13 mouse cellular contexts compared by ENCODE assay signal in the genomic region with DNA sequence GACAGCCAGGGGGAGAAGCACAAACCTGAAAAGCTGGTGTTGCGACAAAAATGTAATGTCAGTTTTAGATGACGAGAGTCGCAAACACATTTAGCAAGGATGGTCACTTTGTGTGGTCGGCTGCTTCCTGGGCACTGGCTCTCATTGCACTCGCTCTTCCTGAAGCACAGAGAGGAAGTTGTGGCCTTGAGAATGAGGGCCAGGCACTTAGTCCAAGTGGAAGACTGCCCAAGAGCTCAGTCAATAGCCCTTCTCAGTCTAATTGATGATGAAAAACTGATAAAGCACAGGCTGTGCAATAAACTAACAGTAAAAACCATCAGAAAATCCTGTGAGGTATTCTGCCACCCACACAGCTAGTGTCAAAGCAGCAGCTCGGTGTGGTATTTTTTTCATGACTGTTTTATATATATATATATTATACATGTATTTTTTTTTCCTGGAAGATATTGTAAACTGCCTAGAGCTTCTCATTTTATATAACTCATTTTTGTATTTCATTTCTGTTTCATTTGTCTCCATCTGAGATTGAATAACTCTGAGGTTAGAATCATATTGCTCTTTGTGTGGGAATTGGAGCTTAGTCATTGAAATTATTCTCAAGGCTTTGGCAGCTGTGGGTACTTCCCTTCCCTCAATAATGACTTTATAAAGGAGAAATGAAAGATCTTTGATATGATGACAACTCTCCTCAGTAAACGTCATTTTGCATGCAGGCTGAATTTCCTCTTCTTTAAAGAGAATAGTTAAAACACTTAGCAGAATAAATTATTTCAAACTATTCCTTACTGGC. TPM values are rescaled to one million over a fixed set of nuclear protein-coding genes. Genes with fewer than 3 reads are reported as not detected.
DNase-seq lines count a peak whose midpoint lies in the region; ATAC-seq and TF ChIP-seq lines count a peak whose summit lies in the region.
"Had no signal": no experiment of that assay in that cellular context is flagged by ENCODE, and none has a peak within 500 bp of the region (broad histone marks: within the 10 kb centered on the region; RNA-seq: fewer than 3 reads in every experiment).

No protein-coding gene starts in this region.

- H3K4me1 ChIP-seq in forebrain, postnatal 0 days (ENCODE audit: insufficient read depth) = no peaks in the 10 kb centered on the region
- H3K4me1 ChIP-seq in forebrain, embryonic 13.5 days = no peaks in the 10 kb centered on the region
- no peaks in the 10 kb centered on the region for H3K4me1 ChIP-seq in lung, adult 2 months (ENCODE audit: control insufficient read depth, insufficient read depth, low read length)
- H3K4me1 ChIP-seq in embryonic facial prominence, embryonic 10.5 days = no peaks in the 10 kb centered on the region
- H3K4me1 ChIP-seq: heart, embryonic 15.5 days; neural tube, embryonic 12.5 days had no signal

- H3K4me2 ChIP-seq in forebrain, postnatal 0 days (ENCODE audit: low read depth) = no peak overlapping the region
- no peak overlapping the region for H3K4me2 ChIP-seq in forebrain, embryonic 13.5 days
- H3K4me2 ChIP-seq: heart, embryonic 15.5 days; neural tube, embryonic 12.5 days had no signal

- H3K36me3 ChIP-seq in forebrain, postnatal 0 days (ENCODE audit: insufficient read depth) = no peaks in the 10 kb centered on the region
- H3K36me3 ChIP-seq in forebrain, embryonic 13.5 days (ENCODE audit: poor library complexity, severe bottlenecking) = no peaks in the 10 kb centered on the region
- H3K36me3 ChIP-seq in embryonic facial prominence, embryonic 10.5 days (replicated peaks) = no peaks in the 10 kb centered on the region
- H3K36me3 ChIP-seq: heart, embryonic 15.5 days; neural tube, embryonic 12.5 days had no signal

- no peak for DNase-seq in forebrain, postnatal 0 days
- DNase-seq in right cerebral cortex, postnatal 10 days (ENCODE audit: low spot score in 2 of 2) = peak; percentile 26 to 33
- DNase-seq in right cerebral cortex, postnatal 25 days = no peak
- peak; percentile 11 for DNase-seq in lung, adult 2 months
- DNase-seq in testis, postnatal 10 days (ENCODE audit: low spot score) = peak; percentile 43
- DNase-seq in spleen, postnatal 10 days (ENCODE audit: low spot score in 2 of 2) = no peak
- no peak for DNase-seq in embryonic facial prominence, embryonic 10.5 days (ENCODE audit: low spot score)
- DNase-seq: liver; thymus, adult 18-20 months had no signal

- H3K9me3 ChIP-seq in forebrain, postnatal 0 days (ENCODE audit: low read length) = no peaks in the 10 kb centered on the region
- H3K9me3 ChIP-seq in forebrain, embryonic 13.5 days (replicated peaks) = no peaks in the 10 kb centered on the region
- no peaks in the 10 kb centered on the region for H3K9me3 ChIP-seq in embryonic facial prominence, embryonic 10.5 days
- H3K9me3 ChIP-seq: heart, embryonic 15.5 days; neural tube, embryonic 12.5 days had no signal

- peak; percentile 29; the same call in 1 of the 2 replicates for ATAC-seq in forebrain, postnatal 0 days
- no peak for ATAC-seq in forebrain, embryonic 13.5 days

- 0 out of 2 replicates have a peak overlapping the region, but pooled peaks have one; percentile 9 for H3K27ac ChIP-seq in forebrain, postnatal 0 days (ENCODE audit: low read depth, low read length)
- no peak overlapping the region for H3K27ac ChIP-seq in forebrain, embryonic 13.5 days
- H3K27ac ChIP-seq in embryonic facial prominence, embryonic 10.5 days (replicated peaks) = no peak overlapping the region
- H3K27ac ChIP-seq: heart, embryonic 15.5 days; layer of hippocampus, adult 2 months; neural tube, embryonic 12.5 days had no signal

- H3K4me3 ChIP-seq in forebrain, postnatal 0 days (ENCODE audit: low read depth, low read length) = no peak overlapping the region
- H3K4me3 ChIP-seq in forebrain, embryonic 13.5 days = no peak overlapping the region
- H3K4me3 ChIP-seq in lung, adult 2 months (replicated peaks; ENCODE audit: extremely low read depth, low read depth, low read length) = no peak overlapping the region
- H3K4me3 ChIP-seq in embryonic facial prominence, embryonic 10.5 days = no peak overlapping the region
- H3K4me3 ChIP-seq: heart, embryonic 15.5 days; layer of hippocampus, adult 2 months; neural tube, embryonic 12.5 days had no signal

- no peak for TF ChIP-seq CTCF in forebrain, postnatal 0 days (IDR thresholded peaks at IDR 0.05; ENCODE audit: low read depth)
- TF ChIP-seq CTCF in lung, adult 2 months (IDR thresholded peaks at IDR 0.05; ENCODE audit: insufficient read depth, low read length) = no peak

- TF ChIP-seq POLR2A in lung, adult 2 months (IDR thresholded peaks at IDR 0.05; ENCODE audit: borderline replicate concordance, extremely low read depth, low read depth, low read length) = no peak

- H3K9ac ChIP-seq in forebrain, postnatal 0 days = no peak overlapping the region
- no peak overlapping the region for H3K9ac ChIP-seq in forebrain, embryonic 13.5 days
- H3K9ac ChIP-seq: heart, embryonic 15.5 days; neural tube, embryonic 12.5 days had no signal

- no peaks in the 10 kb centered on the region for H3K27me3 ChIP-seq in forebrain, postnatal 0 days (ENCODE audit: insufficient read depth, low read length)
- H3K27me3 ChIP-seq in forebrain, embryonic 13.5 days = no peaks in the 10 kb centered on the region
- H3K27me3 ChIP-seq in embryonic facial prominence, embryonic 10.5 days (replicated peaks; ENCODE audit: low read depth, poor library complexity, severe bottlenecking) = no peaks in the 10 kb centered on the region
- H3K27me3 ChIP-seq: heart, embryonic 15.5 days; neural tube, embryonic 12.5 days had no signal

- 78% methylated on average over 7 of the region's 7 CpGs for WGBS in forebrain, postnatal 0 days
- 86% methylated on average over 7 of the region's 7 CpGs for WGBS in forebrain, embryonic 13.5 days
- 40% methylated on average over 7 of the region's 7 CpGs for WGBS in lung, adult 2 months
- WGBS in embryonic facial prominence, embryonic 10.5 days = 83% methylated on average over 7 of the region's 7 CpGs

RNA-seq across cellular contexts. Expression of gene Gm12728, which starts 41.7 kb away (rescaled TPM):
- total RNA-seq in forebrain, postnatal 0 days (2014; rRNA removed) = not detected in 2 replicates
- 1.1 TPM in 1 of 2 replicates, not detected in the other for polyA plus RNA-seq in forebrain, postnatal 0 days (2015; fragmentation: Nextera tagmentation; extraction: Ambion mirVana)
- polyA plus RNA-seq in forebrain, embryonic 13.5 days (2015; fragmentation: Nextera tagmentation; extraction: Ambion mirVana) = not detected in 2 replicates
- not detected in 2 replicates for polyA plus RNA-seq in lung, adult 2 months (2012; rRNA removed)
- polyA plus RNA-seq in embryonic facial prominence, embryonic 10.5 days (2016; fragmentation: Nextera tagmentation; extraction: Ambion mirVana) = not detected in 2 replicates
- total RNA-seq: layer of hippocampus, adult 2 months had no signal
- polyA plus RNA-seq: heart, embryonic 15.5 days; neural tube, embryonic 12.5 days had no signal

Comparison
In these comparisons a context has a peak if more than half of its experiments do, and no peak if none do; other contexts are left out.
1. DNase-seq: peak in right cerebral cortex, postnatal 10 days (2 of 2), lung, adult 2 months (single experiment) and testis, postnatal 10 days (single experiment); none in forebrain, postnatal 0 days (single experiment), right cerebral cortex, postnatal 25 days (single experiment), spleen, postnatal 10 days (0 of 2) and embryonic facial prominence, embryonic 10.5 days (single experiment).